Mouse (Mus musculus) cerebellum, adult 2 months (tissue): ENCODE measurements around the gene Igfals.

ENCODE experiments used
- CTCF ChIP-seq: fragments of 200-500 bp; IDR thresholded peaks from 2 replicates; pipeline ENCODE4 v1.5.1; 2011; ENCODE audit warnings: low read depth, mild to moderate bottlenecking, control low read depth, low read length, moderate library complexity, borderline replicate concordance; ENCODE audit not compliant: insufficient read depth
- POLR2A ChIP-seq: fragments of 200-500 bp; IDR thresholded peaks from 2 replicates; pipeline ENCODE4 v1.6.1; 2011; ENCODE audit warnings: low read length, control low read depth, borderline replicate concordance; ENCODE audit not compliant: insufficient read depth

DNA sequence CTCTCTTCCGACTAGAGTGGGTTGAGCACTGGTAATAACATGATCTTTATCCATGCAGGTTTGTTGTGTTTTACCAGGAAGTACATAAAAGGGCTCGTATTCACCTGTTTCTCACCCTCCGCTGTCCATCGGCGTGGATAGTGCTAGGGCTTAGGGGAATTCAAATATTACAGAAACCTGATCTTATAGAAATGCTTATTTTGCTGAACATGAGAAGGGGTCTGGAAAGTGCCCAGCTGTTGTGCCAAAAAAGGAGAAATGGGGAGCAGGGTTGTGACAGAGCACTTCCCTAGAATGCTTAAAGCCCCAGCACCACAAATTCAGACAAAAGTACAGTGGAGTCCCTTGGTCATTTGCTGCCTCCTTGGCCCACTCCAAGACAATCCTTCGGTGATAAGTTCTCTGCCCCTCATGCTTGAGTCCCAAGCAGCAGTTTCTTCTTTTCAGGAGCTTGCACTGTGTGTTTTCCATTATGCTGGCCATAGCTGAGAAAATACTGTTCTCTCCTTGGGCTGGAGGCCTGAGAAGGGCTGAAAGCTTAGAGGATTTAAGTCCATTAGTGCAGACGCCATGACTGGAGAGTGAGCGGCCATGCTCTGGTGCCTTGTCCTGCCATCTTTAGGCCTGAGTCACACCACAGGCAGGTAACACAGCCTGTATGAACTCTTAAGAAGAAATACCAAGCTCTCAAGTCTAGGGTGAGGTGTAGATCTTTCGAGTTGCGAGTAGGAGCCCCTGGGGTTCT lies 14.2 kb upstream of the Igfals start:
- no peak for TF ChIP-seq CTCF
- TF ChIP-seq POLR2A: no peak
